Mouse (Mus musculus): ENCODE results near the gene Kif3b.
A peak's percentile ranks its signal among the peaks of the same experiment; 100 is the strongest.

Kif3b gene

GRCm38 (mm10) chr2:153336117-153336516, 44.9 kb downstream of the Kif3b start:
- TF ChIP-seq GATA4 (IDR thresholded peaks at IDR 0.05; ENCODE audit: insufficient replicate concordance, low read length), result no peak

GRCm38 (mm10) chr2:153338361-153339350, 47.4 kb downstream of the Kif3b start:
- no peak for TF ChIP-seq GATA4 (IDR thresholded peaks at IDR 0.05; ENCODE audit: insufficient replicate concordance, low read length)

GRCm38 (mm10) chr2:153342166-153342565, 51.0 kb downstream of the Kif3b start:
- TF ChIP-seq GATA4 (IDR thresholded peaks at IDR 0.05; ENCODE audit: insufficient replicate concordance, low read length), result no peak

GRCm38 (mm10) chr2:153342602-153343001, 51.4 kb downstream of the Kif3b start:
- no peak for TF ChIP-seq GATA4 (IDR thresholded peaks at IDR 0.05; ENCODE audit: insufficient replicate concordance, low read length)

- TF ChIP-seq GATA4 (IDR thresholded peaks at IDR 0.05; ENCODE audit: insufficient replicate concordance, low read length), result no peak
Observed at GRCm38 (mm10) chr2:153343191-153343590, 52.0 kb downstream of the Kif3b start.

GRCm38 (mm10) chr2:153345071-153345453, 53.8 kb downstream of the Kif3b start:
- TF ChIP-seq GATA4 (IDR thresholded peaks at IDR 0.05; ENCODE audit: insufficient replicate concordance, low read length), result no peak

GRCm38 (mm10) chr2:153345454-153346220, 54.4 kb downstream of the Kif3b start, which contains the start of gene Asxl1:
Gene Asxl1, plus strand, starts transcription at chr2:153345829.
- TF ChIP-seq GATA4 (IDR thresholded peaks at IDR 0.05; ENCODE audit: insufficient replicate concordance, low read length), result peak; percentile 9; the same call in 1 of the 2 replicates

- no peak for TF ChIP-seq GATA4 (IDR thresholded peaks at IDR 0.05; ENCODE audit: insufficient replicate concordance, low read length)
Observed at GRCm38 (mm10) chr2:153346221-153347182, 55.3 kb downstream of the Kif3b start.

- peak; percentile 86 for TF ChIP-seq GATA4 (IDR thresholded peaks at IDR 0.05; ENCODE audit: insufficient replicate concordance, low read length)
Observed at GRCm38 (mm10) chr2:153347183-153347781, 56.1 kb downstream of the Kif3b start.

- no peak for TF ChIP-seq GATA4 (IDR thresholded peaks at IDR 0.05; ENCODE audit: insufficient replicate concordance, low read length)
Observed at GRCm38 (mm10) chr2:153348100-153348831, 57.1 kb downstream of the Kif3b start.

- peak; percentile 94 for TF ChIP-seq GATA4 (IDR thresholded peaks at IDR 0.05; ENCODE audit: insufficient replicate concordance, low read length)
Observed at GRCm38 (mm10) chr2:153350552-153351181, 59.5 kb downstream of the Kif3b start.

GRCm38 (mm10) chr2:153354648-153355047, 63.4 kb downstream of the Kif3b start:
- no peak for TF ChIP-seq GATA4 (IDR thresholded peaks at IDR 0.05; ENCODE audit: insufficient replicate concordance, low read length)

GRCm38 (mm10) chr2:153356784-153357183, 65.6 kb downstream of the Kif3b start:
- no peak for TF ChIP-seq GATA4 (IDR thresholded peaks at IDR 0.05; ENCODE audit: insufficient replicate concordance, low read length)
